In the genomic region with DNA sequence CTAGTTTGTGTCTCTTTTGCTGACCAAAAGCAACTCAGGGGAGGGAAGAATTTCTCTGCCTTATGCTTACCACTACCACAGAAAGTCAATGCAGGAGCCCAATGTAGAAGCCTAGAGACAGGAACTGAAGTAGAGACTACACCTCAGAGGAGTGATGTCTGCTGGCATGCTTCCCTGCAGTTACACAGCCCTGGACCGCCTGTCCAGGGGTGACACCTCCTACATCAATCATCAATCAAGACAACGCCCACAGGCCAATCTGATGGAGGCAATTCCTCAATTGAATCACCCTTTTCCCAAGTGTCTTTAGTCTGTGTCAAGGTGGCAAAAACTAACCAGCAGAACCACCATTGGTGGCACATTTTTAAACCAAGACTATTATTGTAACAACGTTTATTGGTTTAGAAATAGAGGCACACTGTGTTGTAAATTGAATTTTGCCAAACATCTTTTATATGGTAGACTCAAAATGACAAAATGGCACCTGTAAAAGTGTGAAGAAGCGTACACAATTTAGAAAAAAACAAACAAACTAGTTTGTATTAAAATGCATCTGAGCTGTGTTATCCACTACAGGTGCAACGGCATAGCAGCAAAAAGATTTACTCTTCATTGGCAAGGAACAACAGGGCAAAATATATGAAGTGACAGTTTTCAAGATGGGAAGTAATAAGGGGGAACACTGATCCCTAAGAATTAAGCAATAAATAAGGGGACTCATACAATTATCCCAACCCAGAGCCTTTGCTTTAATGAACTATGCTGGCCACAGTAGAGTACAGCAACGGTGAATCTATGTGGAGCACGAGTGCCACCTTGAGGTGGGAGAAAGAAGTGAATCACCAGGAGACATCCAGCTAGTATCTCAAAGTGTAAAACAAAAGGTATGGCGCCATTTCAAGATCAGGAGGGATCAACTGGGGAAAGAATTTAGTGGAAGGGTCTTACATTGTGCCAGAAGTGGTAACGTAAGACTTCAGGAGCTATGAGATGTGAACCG, we compare ENCODE assay signal across 9 mouse cellular contexts. TPM values are rescaled to one million over a fixed set of nuclear protein-coding genes. Genes with fewer than 3 reads are reported as not detected.
DNase-seq lines count a peak whose midpoint lies in the region; ATAC-seq and TF ChIP-seq lines count a peak whose summit lies in the region.
"Had no signal": no experiment of that assay in that cellular context is flagged by ENCODE, and none has a peak within 500 bp of the region (broad histone marks: within the 10 kb centered on the region; RNA-seq: fewer than 3 reads in every experiment).

No protein-coding gene starts in this region.

- 45% methylated on average over 10 of the region's 10 CpGs for WGBS in kidney, postnatal 0 days
- WGBS in liver, embryonic 11.5 days: 48% methylated on average over 10 of the region's 10 CpGs
- WGBS in neural tube, embryonic 12.5 days: 47% methylated on average over 10 of the region's 10 CpGs

- H3K27me3 ChIP-seq in kidney, postnatal 0 days (ENCODE audit: insufficient read depth, low read length): no peaks in the 10 kb centered on the region
- no peaks in the 10 kb centered on the region for H3K27me3 ChIP-seq in liver, embryonic 11.5 days (replicated peaks; ENCODE audit: control insufficient read depth, insufficient read depth, low read length)
- H3K27me3 ChIP-seq in neural tube, embryonic 12.5 days (replicated peaks): no peaks in the 10 kb centered on the region
- H3K27me3 ChIP-seq: embryonic facial prominence, embryonic 12.5 days had no signal

- TF ChIP-seq CTCF in kidney, postnatal 0 days (IDR thresholded peaks at IDR 0.05; ENCODE audit: low read depth): peak; percentile 93

- no peaks in the 10 kb centered on the region for H3K36me3 ChIP-seq in kidney, postnatal 0 days (ENCODE audit: insufficient read depth, low read length)
- H3K36me3 ChIP-seq in liver, embryonic 11.5 days (ENCODE audit: control insufficient read depth, insufficient read depth, low read length): no peaks in the 10 kb centered on the region
- no peaks in the 10 kb centered on the region for H3K36me3 ChIP-seq in neural tube, embryonic 12.5 days
- H3K36me3 ChIP-seq: embryonic facial prominence, embryonic 12.5 days had no signal

- H3K9me3 ChIP-seq in kidney, postnatal 0 days (replicated peaks; ENCODE audit: low read length): no peaks in the 10 kb centered on the region
- H3K9me3 ChIP-seq in liver, embryonic 11.5 days (ENCODE audit: control insufficient read depth, low read length): no peaks in the 10 kb centered on the region
- peaks cover 7% of the 10 kb centered on the region for H3K9me3 ChIP-seq in neural tube, embryonic 12.5 days

- no peak overlapping the region for H3K4me3 ChIP-seq in kidney, postnatal 0 days (replicated peaks; ENCODE audit: low read depth, low read length)
- no peak overlapping the region for H3K4me3 ChIP-seq in liver, embryonic 11.5 days (ENCODE audit: low read depth, low read length)
- no peak overlapping the region for H3K4me3 ChIP-seq in neural tube, embryonic 12.5 days
- H3K4me3 ChIP-seq: embryonic facial prominence, embryonic 12.5 days had no signal

- H3K27ac ChIP-seq in kidney, postnatal 0 days: no peak overlapping the region
- no peak overlapping the region for H3K27ac ChIP-seq in liver, embryonic 11.5 days (ENCODE audit: low read depth, low read length)
- no peak overlapping the region for H3K27ac ChIP-seq in neural tube, embryonic 12.5 days
- H3K27ac ChIP-seq: embryonic facial prominence, embryonic 12.5 days had no signal

- peak; percentile 95 for ATAC-seq in granulocyte monocyte progenitor cell, adult 5-6 weeks (replicated peaks; ENCODE audit: poor library complexity, severe bottlenecking)
- ATAC-seq in kidney, postnatal 0 days (replicated peaks; ENCODE audit: low FRiP score, low read depth): peak; percentile 68
- no peak; the same call in 1 of the 2 replicates for ATAC-seq in liver, embryonic 11.5 days (replicated peaks; ENCODE audit: low FRiP score)
- ATAC-seq in neural tube, embryonic 12.5 days (ENCODE audit: low FRiP score, low read depth): peak; percentile 77

- H3K9ac ChIP-seq in kidney, postnatal 0 days (ENCODE audit: low read depth, low read length): no peak overlapping the region
- H3K9ac ChIP-seq in liver, embryonic 11.5 days (ENCODE audit: low read depth, low read length): no peak overlapping the region
- no peak overlapping the region for H3K9ac ChIP-seq in neural tube, embryonic 12.5 days
- H3K9ac ChIP-seq: embryonic facial prominence, embryonic 12.5 days had no signal

- H3K4me2 ChIP-seq in kidney, postnatal 0 days (ENCODE audit: low read length): no peak overlapping the region
- no peak overlapping the region for H3K4me2 ChIP-seq in liver, embryonic 11.5 days
- H3K4me2 ChIP-seq in neural tube, embryonic 12.5 days (replicated peaks): no peak overlapping the region
- H3K4me2 ChIP-seq: embryonic facial prominence, embryonic 12.5 days had no signal

- peak; percentile 48 for DNase-seq in A20 (ENCODE audit: low read depth, low spot score)
- peak; percentile 66 to 67 for DNase-seq in adrenal gland, adult 18-20 months (ENCODE audit: low spot score in 2 of 2)
- peak; percentile 82 for DNase-seq in embryo, embryonic 10.5 days (ENCODE audit: low spot score)
- DNase-seq in kidney, postnatal 0 days (ENCODE audit: low spot score): peak; percentile 79
- peak; percentile 36 for DNase-seq in liver, embryonic 11.5 days (ENCODE audit: low spot score)
- peak; percentile 70 for DNase-seq in thymus, postnatal 0 days (ENCODE audit: low spot score)

- no peaks in the 10 kb centered on the region for H3K4me1 ChIP-seq in kidney, postnatal 0 days (replicated peaks; ENCODE audit: insufficient read depth, low read length)
- H3K4me1 ChIP-seq in liver, embryonic 11.5 days (replicated peaks; ENCODE audit: control insufficient read depth, insufficient read depth, low read length): no peaks in the 10 kb centered on the region
- H3K4me1 ChIP-seq in neural tube, embryonic 12.5 days: no peaks in the 10 kb centered on the region
- H3K4me1 ChIP-seq: embryonic facial prominence, embryonic 12.5 days had no signal

RNA-seq across cellular contexts. Expression of a gene that starts 29.8 kb away (rescaled TPM):
- total RNA-seq in adrenal gland, adult 18-20 months (2021): 10 to 100 TPM; 35.4 to 43.4 TPM
- 79.9 and 90.0 TPM in 2 replicates for total RNA-seq in granulocyte monocyte progenitor cell, adult 5-6 weeks (2014; fragmentation: Nextera tagmentation)
- 133 and 136 TPM in 2 replicates for total RNA-seq in granulocyte monocyte progenitor cell, adult 5-6 weeks (2017)
- polyA plus RNA-seq in kidney, postnatal 0 days (2015; fragmentation: Nextera tagmentation; extraction: Ambion mirVana): 63.3 and 66.5 TPM in 2 replicates
- polyA plus RNA-seq in liver, embryonic 11.5 days (2014; fragmentation: Nextera tagmentation; extraction: Ambion mirVana): 64.6 and 67.5 TPM in 2 replicates
- polyA plus RNA-seq in neural tube, embryonic 12.5 days (2016; fragmentation: Nextera tagmentation; extraction: Ambion mirVana): 73.5 and 80.0 TPM in 2 replicates
- polyA plus RNA-seq in thymus, postnatal 0 days (2015; fragmentation: Nextera tagmentation; extraction: Ambion mirVana): 88.2 and 89.1 TPM in 2 replicates
